Mouse (Mus musculus) forelimb bud, embryonic 11.5 days (tissue): ENCODE results near the gene Kcnq1.

ENCODE experiments used
- DNase-seq: peaks from one replicate; pipeline ENCODE4 v3.0.0-alpha.2; 2012; ENCODE audit warnings: low read depth, low spot score

Kcnq1 gene

GRCm38 (mm10) chr7:143180761-143181160 is 74.6 kb downstream of the Kcnq1 start:
- no peak for DNase-seq

DNA sequence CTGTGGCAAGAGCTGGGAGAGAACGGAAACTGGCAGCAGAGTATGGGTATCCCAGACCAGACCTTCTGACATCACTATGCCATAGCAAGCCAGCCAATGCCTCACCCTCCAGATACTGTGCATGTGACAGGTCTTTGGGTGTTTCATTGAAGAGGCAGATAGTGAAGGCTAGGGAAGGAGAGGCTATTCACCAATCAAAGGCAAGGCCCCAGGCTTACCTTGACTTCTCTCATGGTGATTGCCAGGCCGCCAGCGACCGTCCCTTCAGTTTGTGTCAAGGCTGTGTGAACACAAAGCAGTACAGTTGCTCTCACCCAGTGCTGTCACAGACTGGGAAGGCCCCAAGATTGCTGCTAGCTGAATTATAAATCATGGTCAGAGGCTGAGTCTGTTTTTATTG is 75.1 kb downstream of the Kcnq1 start:
- DNase-seq = no peak

- DNase-seq = no peak
Measured at GRCm38 (mm10) chr7:143185506-143185905, 79.3 kb downstream of the Kcnq1 start.

- DNase-seq = no peak
Measured at GRCm38 (mm10) chr7:143186378-143186777, 80.2 kb downstream of the Kcnq1 start.

DNA sequence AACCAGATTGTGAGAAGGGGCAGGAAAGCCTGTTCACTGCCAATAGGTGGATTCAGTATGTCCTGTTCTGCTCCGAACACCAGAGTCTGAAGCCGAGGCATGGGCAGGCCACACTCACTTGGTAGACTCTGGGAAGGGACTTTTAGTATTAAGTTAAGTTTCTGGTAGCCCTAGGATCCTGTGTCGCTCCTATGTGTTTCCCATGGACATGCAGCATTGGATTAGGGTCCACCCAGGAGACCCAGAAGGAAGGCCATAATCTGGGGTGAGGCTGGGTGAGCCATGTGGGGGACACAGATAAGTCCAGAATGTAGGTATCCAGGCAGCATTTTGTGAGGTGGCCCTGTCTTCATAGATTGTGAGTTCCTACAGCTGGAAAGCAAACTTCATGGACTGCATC is 81.0 kb downstream of the Kcnq1 start:
- no peak for DNase-seq

GRCm38 (mm10) chr7:143188589-143188988 is 82.4 kb downstream of the Kcnq1 start:
- no peak for DNase-seq

DNA sequence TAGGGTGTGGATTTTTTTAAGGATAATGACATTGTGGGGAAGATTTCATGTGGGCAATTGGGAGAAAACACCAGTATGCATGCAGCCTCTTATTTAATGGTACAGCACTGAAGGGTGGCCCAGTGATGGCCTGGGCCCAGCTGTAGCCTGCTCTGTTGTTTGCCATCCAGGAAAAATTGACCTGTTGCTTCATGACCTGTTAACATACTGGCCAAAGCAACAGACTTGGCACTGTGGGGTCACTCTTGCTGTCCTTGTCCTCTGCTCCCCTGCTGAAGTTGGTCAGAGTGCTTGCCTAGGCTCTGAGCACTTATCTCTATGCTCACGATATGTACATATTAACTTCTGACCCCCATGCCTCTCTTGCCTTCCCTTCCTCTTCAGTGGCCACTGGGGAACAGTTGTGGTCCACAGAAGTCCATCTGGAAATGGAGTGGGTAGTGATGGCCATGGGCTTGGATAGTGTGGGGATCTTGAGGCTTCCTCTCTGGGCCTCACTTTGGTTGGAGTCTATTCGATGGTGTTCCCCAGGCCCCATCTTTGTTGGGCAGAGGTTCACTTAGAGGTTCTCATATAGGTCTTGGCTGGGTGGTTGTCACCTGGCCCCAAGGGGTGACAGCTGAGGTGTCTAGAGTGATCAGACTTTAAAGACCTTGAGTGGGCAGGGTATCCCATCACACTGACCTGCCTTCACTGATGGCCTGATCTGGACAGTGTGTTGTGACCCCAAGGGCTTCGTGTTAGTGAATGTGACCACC is 84.0 kb downstream of the Kcnq1 start:
- DNase-seq = no peak

DNA sequence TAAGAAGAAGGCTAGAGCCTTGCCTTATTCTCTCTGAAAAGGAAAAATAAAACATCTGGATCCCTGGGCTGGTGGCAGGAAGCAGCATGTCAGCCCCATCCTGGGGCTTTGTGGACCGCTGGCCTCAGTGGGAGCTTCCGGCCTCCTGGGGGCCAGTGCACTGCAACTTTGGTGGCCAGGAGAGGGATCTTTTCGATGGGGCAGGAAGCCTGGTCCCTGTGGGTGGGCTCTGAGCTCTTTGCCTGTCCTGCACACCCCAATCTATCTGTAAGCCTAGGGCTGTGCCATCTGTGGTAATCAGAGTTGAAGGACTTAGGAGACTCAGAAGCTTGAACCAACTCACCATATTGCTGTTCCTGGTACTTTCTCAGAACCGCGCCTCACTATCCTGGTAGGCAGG is 84.7 kb downstream of the Kcnq1 start:
- DNase-seq = no peak

DNA sequence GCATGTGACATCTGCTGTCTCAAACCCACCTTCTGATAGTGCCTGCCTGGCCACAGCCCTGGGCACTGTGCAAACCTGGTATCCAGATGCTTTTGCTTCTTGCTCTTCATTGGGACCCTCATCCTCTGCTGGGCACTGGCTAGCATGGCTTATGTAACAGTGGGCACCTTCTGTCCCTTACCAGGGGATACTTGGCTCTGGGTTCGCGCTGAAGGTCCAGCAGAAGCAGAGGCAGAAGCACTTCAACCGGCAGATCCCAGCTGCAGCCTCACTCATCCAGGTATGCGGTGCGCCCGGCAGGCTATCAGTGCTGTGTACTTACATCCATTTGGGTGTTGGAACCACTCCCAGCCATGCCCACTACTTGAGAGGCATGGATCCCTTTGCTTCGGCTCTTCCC is 86.2 kb downstream of the Kcnq1 start:
- DNase-seq = no peak

DNA sequence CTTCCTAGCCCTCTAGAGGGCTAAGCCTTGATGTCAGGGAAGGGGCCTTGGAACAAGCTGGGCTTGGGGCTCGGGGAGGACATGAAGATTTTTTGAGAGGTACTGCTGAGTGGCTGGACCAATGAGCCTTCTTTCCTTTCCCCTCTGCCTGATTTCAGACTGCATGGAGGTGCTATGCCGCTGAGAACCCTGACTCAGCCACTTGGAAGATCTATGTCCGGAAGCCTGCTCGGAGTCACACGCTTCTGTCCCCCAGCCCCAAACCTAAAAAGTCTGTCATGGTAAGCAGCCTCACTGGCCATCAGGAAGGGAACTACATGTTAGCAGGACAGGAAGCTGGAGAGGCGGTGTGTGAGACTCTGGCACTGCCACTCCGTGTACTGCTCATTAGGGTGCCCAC is 87.9 kb downstream of the Kcnq1 start:
- no peak for DNase-seq

DNA sequence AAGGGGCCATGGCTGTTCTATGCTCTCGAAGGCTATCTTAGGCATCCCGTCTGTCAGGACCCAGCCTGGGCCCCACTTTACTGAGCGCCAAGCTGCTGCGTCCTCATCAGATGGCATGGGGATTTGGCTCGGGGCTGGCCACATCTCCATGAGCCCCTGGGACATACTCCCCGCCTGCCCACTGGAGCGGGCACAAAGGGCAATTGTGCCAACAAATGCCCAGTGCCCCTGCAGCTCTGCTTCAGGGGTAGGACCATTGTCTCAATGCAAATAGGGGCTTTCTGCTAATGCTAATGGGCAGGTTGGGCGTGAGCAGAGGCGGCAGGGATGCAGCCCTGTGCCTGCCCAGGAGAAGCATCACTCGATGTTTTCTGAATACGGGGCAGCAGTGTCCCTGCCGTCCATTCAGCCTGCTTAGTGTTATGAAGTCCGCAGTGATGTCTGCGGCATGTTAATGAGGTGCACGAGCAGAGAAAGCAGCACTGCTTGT is 91.8 kb downstream of the Kcnq1 start:
- DNase-seq = no peak

- no peak for DNase-seq
Measured at GRCm38 (mm10) chr7:143198443-143198842, 92.3 kb downstream of the Kcnq1 start.

DNA sequence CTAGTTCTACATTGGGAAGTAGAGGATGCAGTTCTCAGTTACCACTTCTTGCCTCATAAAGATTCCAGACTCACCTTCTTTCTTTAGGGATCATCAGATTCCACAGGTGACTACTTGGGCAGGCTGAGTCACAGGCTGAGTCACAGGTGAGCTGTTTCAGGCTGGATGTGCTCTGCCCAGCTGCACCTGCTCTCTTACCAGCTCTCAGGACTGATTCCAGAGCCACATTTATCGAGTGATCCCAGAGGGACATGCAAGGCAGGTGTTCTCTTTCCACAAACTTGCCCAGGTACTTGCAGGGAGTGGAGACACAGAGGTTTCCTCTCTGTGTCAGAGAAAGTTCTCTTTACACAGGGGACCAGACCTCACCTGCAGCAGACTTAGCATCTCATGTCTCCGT is 95.1 kb downstream of the Kcnq1 start:
- DNase-seq = no peak

DNA sequence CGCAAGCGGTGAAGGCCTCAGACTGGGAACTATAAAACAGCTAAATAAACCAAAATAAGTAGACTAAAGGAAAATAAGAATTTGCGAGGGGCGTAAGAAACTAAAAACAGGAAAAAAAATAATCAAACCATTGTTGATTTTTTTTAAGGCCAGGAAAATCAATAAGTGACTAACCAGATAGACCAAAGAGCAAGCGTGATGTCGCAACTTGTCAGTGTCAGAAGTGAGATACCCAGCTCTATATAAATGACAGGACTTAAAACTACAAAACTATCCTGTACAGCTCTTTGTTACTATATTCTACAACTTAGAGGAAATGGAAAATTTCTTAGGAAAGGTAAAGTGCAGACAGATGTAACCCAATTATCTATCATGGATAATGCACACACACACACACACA is 97.7 kb downstream of the Kcnq1 start:
- no peak for DNase-seq

- DNase-seq = no peak
Measured at GRCm38 (mm10) chr7:143207044-143207443, 100.9 kb downstream of the Kcnq1 start.

- no peak for DNase-seq
Measured at GRCm38 (mm10) chr7:143210796-143211195, 104.6 kb downstream of the Kcnq1 start.

GRCm38 (mm10) chr7:143251206-143251605 is 145.0 kb downstream of the Kcnq1 start:
- peak; percentile 18 for DNase-seq

- DNase-seq = peak; percentile 24
Measured at GRCm38 (mm10) chr7:143253126-143253871, 147.1 kb downstream of the Kcnq1 start.

GRCm38 (mm10) chr7:143254901-143255300 is 148.7 kb downstream of the Kcnq1 start:
- DNase-seq = no peak

DNA sequence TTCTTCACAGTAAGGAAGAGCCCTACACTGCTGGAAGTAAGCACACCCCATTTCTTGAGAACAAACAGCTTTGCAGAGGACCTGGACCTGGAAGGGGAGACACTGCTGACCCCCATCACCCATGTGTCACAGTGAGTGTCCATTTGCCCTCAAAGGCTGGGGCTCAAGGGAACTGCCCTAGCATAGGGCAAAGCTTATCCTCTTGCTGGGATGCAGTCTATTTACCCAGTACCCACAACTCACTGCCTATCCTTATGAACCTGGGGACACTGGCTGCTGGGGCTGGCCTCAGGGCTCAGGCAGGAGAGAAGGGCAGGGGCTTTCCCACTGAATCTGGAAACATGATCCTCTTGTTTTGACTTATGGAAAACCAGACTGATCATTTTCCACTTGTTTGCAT is 155.1 kb downstream of the Kcnq1 start:
- no peak for DNase-seq

- DNase-seq = no peak
Measured at GRCm38 (mm10) chr7:143263557-143263956, 157.4 kb downstream of the Kcnq1 start.

GRCm38 (mm10) chr7:143263966-143264365 is 157.8 kb downstream of the Kcnq1 start:
- DNase-seq = no peak

DNA sequence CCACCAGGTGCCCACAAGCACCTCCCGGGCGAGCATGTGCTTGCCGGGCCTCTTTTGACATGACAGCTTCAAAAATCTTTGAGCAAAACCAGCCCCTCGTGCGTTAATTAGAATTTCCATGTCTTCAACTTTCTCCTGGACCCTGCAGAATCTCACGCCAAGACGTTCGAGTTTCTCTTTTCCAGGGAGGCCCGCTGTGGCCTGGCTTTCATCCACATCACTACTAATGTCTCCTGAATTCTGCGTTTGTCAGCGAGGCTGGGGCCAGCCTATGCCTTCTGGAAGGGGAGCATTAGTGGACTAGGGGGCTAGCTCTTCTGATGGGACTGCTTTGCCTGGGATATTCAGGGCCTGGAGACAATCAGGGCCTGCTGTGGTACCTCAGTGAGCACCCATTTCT is 159.2 kb downstream of the Kcnq1 start:
- DNase-seq = no peak
